Mouse (Mus musculus) bone marrow macrophage, adult 2 months (primary cell): Measurements from ENCODE around the gene Gm45021. TPM values are rescaled to one million over a fixed set of nuclear protein-coding genes. Genes with fewer than 3 reads are reported as not detected.

Source experiments
- H3K27ac ChIP-seq: 2 replicates; pipeline ENCODE4 v1.5.1; 2012; ENCODE audit warnings: low read depth, low read length; ENCODE audit not compliant: insufficient read depth
- H3K4me1 ChIP-seq: 2 replicates; pipeline ENCODE4 v1.6.1; 2012; ENCODE audit warnings: low read length; ENCODE audit not compliant: control insufficient read depth, insufficient read depth
- H3K4me3 ChIP-seq: 2 replicates; pipeline ENCODE4 v1.5.1; 2012; ENCODE audit warnings: mild to moderate bottlenecking, low read length, moderate library complexity; ENCODE audit not compliant: insufficient read depth
- CTCF ChIP-seq: IDR thresholded peaks from 2 replicates; pipeline ENCODE4 v1.5.1; 2012; ENCODE audit warnings: low read depth, mild to moderate bottlenecking, low read length, moderate library complexity
- POLR2A ChIP-seq: IDR thresholded peaks from 2 replicates; pipeline ENCODE4 v1.6.1; 2012; ENCODE audit warnings: mild to moderate bottlenecking, low read depth, low read length, borderline replicate concordance
- polyA plus RNA-seq: library from polyadenylated mRNA; stranded (reverse); fragments of >200 nt; gene quantifications from 2 replicates; pipeline ENCODE4 v1.2.4, GENCODE M21; 2012; ENCODE audit not compliant: missing spikeins, insufficient read depth, insufficient read length

Gm45021 gene
- polyA plus RNA-seq, 1 experiment, result not detected

- peak overlapping the region; percentile 52; the same call in 1 of the 2 replicates for H3K4me3 ChIP-seq
- TF ChIP-seq POLR2A, result no peak
- TF ChIP-seq CTCF, result no peak
Measured at GRCm38 (mm10) chr6:48628377-48628776, 39.0 kb downstream of the Gm45021 start.

GRCm38 (mm10) chr6:48628808-48629660 is 39.6 kb downstream of the Gm45021 start:
- no peak for TF ChIP-seq CTCF
- TF ChIP-seq POLR2A, result no peak
- Histone ChIP-seq H3K27ac (no peak overlapping the region), H3K4me3 (peak overlapping the region; percentile 52), H3K4me1 (peaks cover 5% of the 10 kb centered on the region; the same call in 1 of the 2 replicates)

More at GRCm38 (mm10) chr6:48628377-48628776, 39.0 kb downstream of the Gm45021 start:
- Histone ChIP-seq H3K27ac (no peak overlapping the region), H3K4me1 (peaks cover 5% of the 10 kb centered on the region)

- H3K27ac ChIP-seq, result no peak overlapping the region
- H3K4me1 ChIP-seq, result peaks cover 5% of the 10 kb centered on the region; the same call in 1 of the 2 replicates
- TF ChIP-seq CTCF (no peak), POLR2A (no peak)
- H3K4me3 ChIP-seq, result peak overlapping the region; percentile 52
Measured at GRCm38 (mm10) chr6:48629661-48630034, 40.2 kb downstream of the Gm45021 start.

GRCm38 (mm10) chr6:48630831-48631230 is 41.4 kb downstream of the Gm45021 start:
- TF ChIP-seq POLR2A, result no peak
- no peak for TF ChIP-seq CTCF
- Histone ChIP-seq H3K4me1 (peaks cover 5% of the 10 kb centered on the region; the same call in 1 of the 2 replicates), H3K27ac (no peak overlapping the region), H3K4me3 (no peak overlapping the region)

- Histone ChIP-seq H3K4me3 (no peak overlapping the region), H3K27ac (no peak overlapping the region), H3K4me1 (no peaks in the 10 kb centered on the region)
- no peak for TF ChIP-seq CTCF
- no peak for TF ChIP-seq POLR2A
Measured at GRCm38 (mm10) chr6:48635105-48635504, 45.7 kb downstream of the Gm45021 start.

- Histone ChIP-seq H3K27ac (no peak overlapping the region), H3K4me1 (no peaks in the 10 kb centered on the region), H3K4me3 (no peak overlapping the region)
- TF ChIP-seq POLR2A (no peak), CTCF (no peak)
Measured at GRCm38 (mm10) chr6:48636515-48636914, 47.1 kb downstream of the Gm45021 start.

- TF ChIP-seq POLR2A (no peak), CTCF (no peak)
- Histone ChIP-seq H3K4me3 (no peak overlapping the region), H3K27ac (no peak overlapping the region), H3K4me1 (no peaks in the 10 kb centered on the region)
Measured at GRCm38 (mm10) chr6:48637811-48638500, 48.5 kb downstream of the Gm45021 start.

GRCm38 (mm10) chr6:48638553-48638952 is 49.1 kb downstream of the Gm45021 start:
- H3K4me3 ChIP-seq, result no peak overlapping the region
- H3K4me1 ChIP-seq, result no peaks in the 10 kb centered on the region
- TF ChIP-seq POLR2A (no peak), CTCF (no peak)
- no peak overlapping the region for H3K27ac ChIP-seq

- Histone ChIP-seq H3K4me1 (no peaks in the 10 kb centered on the region), H3K27ac (no peak overlapping the region), H3K4me3 (no peak overlapping the region)
- TF ChIP-seq CTCF, result no peak
- no peak for TF ChIP-seq POLR2A
Measured at GRCm38 (mm10) chr6:48641391-48641790, 52.0 kb downstream of the Gm45021 start.

- Histone ChIP-seq H3K27ac (no peak overlapping the region), H3K4me1 (no peaks in the 10 kb centered on the region), H3K4me3 (no peak overlapping the region)
- no peak for TF ChIP-seq CTCF
- TF ChIP-seq POLR2A, result no peak
Measured at GRCm38 (mm10) chr6:48642764-48643292, 53.4 kb downstream of the Gm45021 start.
